Mouse (Mus musculus) bone marrow, adult 2 months (tissue): ENCODE data around the gene Btbd3.

Experiments used
- CTCF ChIP-seq: fragments of 200-500 bp; IDR thresholded peaks from 2 replicates; pipeline ENCODE4 v1.5.1; 2011; ENCODE audit warnings: low read length, control low read depth; ENCODE audit not compliant: control insufficient read depth, insufficient read depth
- POLR2A ChIP-seq: fragments of 200-500 bp; IDR thresholded peaks from 2 replicates; pipeline ENCODE4 v1.6.1; 2011; ENCODE audit warnings: low read depth, mild to moderate bottlenecking, control low read depth, low read length, borderline replicate concordance; ENCODE audit not compliant: control insufficient read depth

DNA sequence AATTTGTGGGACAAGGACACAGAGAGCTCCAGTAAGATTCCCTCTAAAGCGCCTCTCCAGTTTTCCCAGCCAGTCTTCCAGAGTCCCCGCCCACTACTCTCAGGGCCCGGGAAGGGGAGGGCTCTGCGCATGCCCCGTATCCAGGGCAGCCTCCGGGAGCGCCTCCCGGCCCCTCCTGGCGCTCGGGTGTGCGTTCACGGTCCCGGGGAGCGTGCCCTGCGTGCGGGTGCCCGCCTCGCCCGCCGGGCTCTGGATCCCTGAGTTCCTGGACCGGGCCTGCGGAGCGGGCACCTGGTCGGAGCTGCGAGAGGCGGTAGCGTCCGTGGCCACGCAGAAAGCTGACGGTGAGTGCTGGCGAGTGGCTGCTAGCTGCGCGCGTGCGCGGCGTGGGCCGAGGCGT lies at the start of gene Btbd3:
- no peak for TF ChIP-seq CTCF
- no peak for TF ChIP-seq POLR2A
